Mouse (Mus musculus) adrenal gland, adult (tissue): ENCODE measurements around the gene Pfdn6.

Source experiments
- DNase-seq, 2 experiments: peaks; one replicate each; pipeline ENCODE4 v3.0.0; 2022 to 2023; ENCODE audit warnings: low spot score in 1 of 2; ENCODE audit not compliant: inconsistent age in 2 of 2

Gene Pfdn6

GRCm38 (mm10) chr17:33932970-33933369 lies 7.2 kb downstream of the Pfdn6 start:
- no peak for DNase-seq

GRCm38 (mm10) chr17:33932448-33932847 lies 7.7 kb downstream of the Pfdn6 start:
- DNase-seq, result no peak

GRCm38 (mm10) chr17:33931947-33932346 lies 8.2 kb downstream of the Pfdn6 start:
- no peak for DNase-seq

- peak in 1 of 2 experiments; percentile 60 for DNase-seq
Observed at GRCm38 (mm10) chr17:33931159-33931866, 8.8 kb downstream of the Pfdn6 start.

- DNase-seq, result peak; percentile 78 to 91
Observed at GRCm38 (mm10) chr17:33930280-33931158, 9.6 kb downstream of the Pfdn6 start.

GRCm38 (mm10) chr17:33929371-33930279 lies 10.5 kb downstream of the Pfdn6 start, which contains the start of gene Rgl2:
Gene Rgl2, plus strand, starts transcription at chr17:33929543.
- peak; percentile 93 to 97 for DNase-seq

GRCm38 (mm10) chr17:33928251-33928947 lies 11.7 kb downstream of the Pfdn6 start:
- DNase-seq, result peak in 1 of 2 experiments; percentile 14

- peak in 1 of 2 experiments; percentile 57 for DNase-seq
Observed at GRCm38 (mm10) chr17:33926207-33926932, 13.8 kb downstream of the Pfdn6 start.

GRCm38 (mm10) chr17:33925406-33926116 lies 14.6 kb downstream of the Pfdn6 start:
- no peak for DNase-seq

GRCm38 (mm10) chr17:33924577-33925283 lies 15.4 kb downstream of the Pfdn6 start:
- peak; percentile 33 to 64 for DNase-seq

GRCm38 (mm10) chr17:33921361-33921760 lies 18.8 kb downstream of the Pfdn6 start:
- DNase-seq, result no peak

GRCm38 (mm10) chr17:33920282-33921097 lies 19.7 kb downstream of the Pfdn6 start:
- DNase-seq, result peak; percentile 86 to 95

GRCm38 (mm10) chr17:33919351-33920281 lies 20.5 kb downstream of the Pfdn6 start:
- peak; percentile 93 to 96 for DNase-seq

GRCm38 (mm10) chr17:33918293-33919203 lies 21.6 kb downstream of the Pfdn6 start:
- peak; percentile 58 to 68 for DNase-seq

- peak; percentile 53 to 60 for DNase-seq
Observed at GRCm38 (mm10) chr17:33917656-33918292, 22.4 kb downstream of the Pfdn6 start.
